10 mouse cellular contexts compared by ENCODE assay signal in the genomic region with DNA sequence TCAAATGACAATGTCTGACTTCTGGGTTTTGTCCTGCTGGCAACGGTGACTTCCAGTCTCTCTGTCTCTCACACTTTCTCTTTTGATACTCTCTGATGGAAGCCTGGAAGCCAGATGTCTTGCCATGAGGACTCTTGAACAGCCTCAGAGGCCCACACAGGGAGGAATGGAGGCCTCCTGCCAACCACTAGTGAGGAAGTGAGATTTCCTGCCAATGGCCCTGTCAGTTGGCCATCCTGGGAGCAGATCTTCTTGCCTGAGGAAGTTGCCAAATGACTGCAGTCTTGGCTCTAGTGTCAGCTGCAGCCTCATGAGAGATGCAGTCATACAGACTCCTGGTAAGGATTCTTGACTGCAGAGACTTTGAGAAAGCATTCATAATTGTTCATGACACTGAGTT.
DNase-seq lines count a peak whose midpoint lies in the region; ATAC-seq lines count a peak whose summit lies in the region.
"Had no signal": no experiment of that assay in that cellular context is flagged by ENCODE, and none has a peak within 500 bp of the region (broad histone marks: within the 10 kb centered on the region; RNA-seq: fewer than 3 reads in every experiment).

No protein-coding gene starts in this region.

- H3K27ac ChIP-seq in heart, embryonic 10.5 days, result no peak overlapping the region
- H3K27ac ChIP-seq in lung, embryonic 16.5 days (ENCODE audit: low read length), result no peak overlapping the region
- no peak overlapping the region for H3K27ac ChIP-seq in midbrain, embryonic 13.5 days

- H3K4me2 ChIP-seq in lung, embryonic 16.5 days (ENCODE audit: low read depth, low read length), result no peak overlapping the region
- no peak overlapping the region for H3K4me2 ChIP-seq in midbrain, embryonic 13.5 days (replicated peaks)

- 82% methylated on average over 1 of the region's 1 CpGs for WGBS in heart, embryonic 10.5 days
- 48% methylated on average over 1 of the region's 1 CpGs for WGBS in lung, embryonic 16.5 days
- WGBS in midbrain, embryonic 13.5 days, result 91% methylated on average over 1 of the region's 1 CpGs

- no peaks in the 10 kb centered on the region for H3K27me3 ChIP-seq in heart, embryonic 10.5 days (ENCODE audit: insufficient read depth, poor library complexity, severe bottlenecking)
- no peaks in the 10 kb centered on the region for H3K27me3 ChIP-seq in lung, embryonic 16.5 days (ENCODE audit: control insufficient read depth, insufficient read depth, low read depth, low read length)
- H3K27me3 ChIP-seq in midbrain, embryonic 13.5 days, result no peaks in the 10 kb centered on the region

- H3K4me1 ChIP-seq in heart, embryonic 10.5 days, result no peaks in the 10 kb centered on the region
- H3K4me1 ChIP-seq in lung, embryonic 16.5 days (replicated peaks; ENCODE audit: control insufficient read depth, insufficient read depth, low read length), result no peaks in the 10 kb centered on the region
- H3K4me1 ChIP-seq in midbrain, embryonic 13.5 days (replicated peaks), result no peaks in the 10 kb centered on the region

- ATAC-seq in lung, embryonic 16.5 days (ENCODE audit: low read depth), result peak; percentile 95
- no peak for ATAC-seq in midbrain, embryonic 13.5 days

- H3K36me3 ChIP-seq in heart, embryonic 10.5 days, result no peaks in the 10 kb centered on the region
- H3K36me3 ChIP-seq in lung, embryonic 16.5 days (ENCODE audit: control insufficient read depth, insufficient read depth, low read length), result no peaks in the 10 kb centered on the region
- H3K36me3 ChIP-seq in midbrain, embryonic 13.5 days, result no peaks in the 10 kb centered on the region

- DNase-seq in heart, adult 11 months, result peak; percentile 99
- no peak for DNase-seq in heart, embryonic 10.5 days (ENCODE audit: low spot score)
- DNase-seq in urinary bladder, postnatal 14 days (ENCODE audit: low spot score), result peak; percentile 33
- no peak for DNase-seq in urinary bladder, postnatal 10 days (ENCODE audit: low spot score)
- DNase-seq in gastrocnemius, postnatal 25 days, result peak; percentile 88
- no peak for DNase-seq in c-Kit-positive CD71-positive TER-119-positive erythroid progenitor cells, embryonic 14.5 days (ENCODE audit: low spot score)

- H3K9me3 ChIP-seq in heart, embryonic 10.5 days, result no peaks in the 10 kb centered on the region
- H3K9me3 ChIP-seq in lung, embryonic 16.5 days (ENCODE audit: control insufficient read depth, low read length), result no peaks in the 10 kb centered on the region
- H3K9me3 ChIP-seq in midbrain, embryonic 13.5 days, result no peaks in the 10 kb centered on the region

- no peak overlapping the region for H3K9ac ChIP-seq in lung, embryonic 16.5 days (ENCODE audit: low read length)
- no peak overlapping the region for H3K9ac ChIP-seq in midbrain, embryonic 13.5 days (replicated peaks)

- H3K4me3 ChIP-seq in heart, embryonic 10.5 days, result no peak overlapping the region
- H3K4me3 ChIP-seq in lung, embryonic 16.5 days (ENCODE audit: low read length), result no peak overlapping the region
- H3K4me3 ChIP-seq in midbrain, embryonic 13.5 days (replicated peaks), result no peak overlapping the region
- H3K4me3 ChIP-seq: erythroblast, embryonic 14.5 days; myocyte had no signal

Comparison
In these comparisons a context has a peak if more than half of its experiments do, and no peak if none do; other contexts are left out.
1. DNase-seq: peak in heart, adult 11 months (single experiment), urinary bladder, postnatal 14 days (single experiment) and gastrocnemius, postnatal 25 days (single experiment); none in heart, embryonic 10.5 days (single experiment), urinary bladder, postnatal 10 days (single experiment) and c-Kit-positive CD71-positive TER-119-positive erythroid progenitor cells, embryonic 14.5 days (single experiment).